Mouse (Mus musculus) hindbrain, embryonic 16.5 days (tissue): ENCODE results near the gene Gja4. TPM values are rescaled to one million over a fixed set of nuclear protein-coding genes. Genes with fewer than 3 reads are reported as not detected.

ENCODE experiments used
- ATAC-seq: fragments of 200-750 bp; cut with Nextera tagmentation; 2 replicates; pipeline ENCODE4 v1.8.0; 2017; ENCODE audit warnings: moderate TSS enrichment, moderate library complexity
- H3K27ac ChIP-seq: fragments of 300-500 bp; sonication (generic); 2 replicates; pipeline ENCODE4 v1.5.1; 2014; ENCODE audit warnings: low read depth, mild to moderate bottlenecking, control low read depth, low read length, moderate library complexity
- H3K27me3 ChIP-seq: fragments of 300-500 bp; sonication (generic); replicated peaks from 2 replicates; pipeline ENCODE4 v1.6.1; 2014; ENCODE audit warnings: low read length; ENCODE audit not compliant: control insufficient read depth, insufficient read depth
- H3K36me3 ChIP-seq: fragments of 300-500 bp; sonication (generic); 2 replicates; pipeline ENCODE4 v1.6.1; 2014; ENCODE audit warnings: mild to moderate bottlenecking, low read length, moderate library complexity, mixed read lengths; ENCODE audit not compliant: control insufficient read depth, insufficient read depth
- H3K4me1 ChIP-seq: fragments of 300-500 bp; sonication (generic); 2 replicates; pipeline ENCODE4 v1.6.1; 2014; ENCODE audit warnings: low read depth, low read length; ENCODE audit not compliant: control insufficient read depth, insufficient read depth
- H3K4me2 ChIP-seq: fragments of 300-500 bp; sonication (generic); 2 replicates; pipeline ENCODE4 v1.6.1; 2014; ENCODE audit warnings: mild to moderate bottlenecking, low read length, control low read depth, moderate library complexity
- H3K4me3 ChIP-seq: fragments of 300-500 bp; sonication (generic); 2 replicates; pipeline ENCODE4 v1.5.1; 2014; ENCODE audit warnings: mild to moderate bottlenecking, low read length, control low read depth, moderate library complexity
- H3K9ac ChIP-seq: fragments of 300-500 bp; sonication (generic); 2 replicates; pipeline ENCODE4 v1.6.1; 2014; ENCODE audit warnings: low read depth, mild to moderate bottlenecking, control low read depth, low read length, moderate library complexity
- H3K9me3 ChIP-seq: fragments of 300-500 bp; sonication (generic); 2 replicates; pipeline ENCODE4 v1.6.1; 2014; ENCODE audit warnings: mild to moderate bottlenecking, low read length, moderate library complexity; ENCODE audit not compliant: control insufficient read depth
- WGBS: fragments of 180-500 bp; shearing (Covaris S2); extraction: QIAGEN DNeasy Blood & Tissue Kit; methylation state at CpG from one replicate; pipeline ENCODE4 v1.1.7; 2014; 5-methylcytosine and 5-hydroxymethylcytosine counted together
- polyA plus RNA-seq: library from polyadenylated mRNA; unstranded; fragments of >200 nt; fragmentation: Nextera tagmentation; extraction: Ambion mirVana; gene quantifications from 2 replicates; pipeline ENCODE4 v1.2.1, GENCODE M21; 2015

Gene Gja4
- polyA plus RNA-seq, 1 experiment from 2014 or later, result 20.4 TPM

- 61% methylated on average over 9 of the region's 9 CpGs for WGBS
- H3K4me1 ChIP-seq, result no peaks in the 10 kb centered on the region
- H3K36me3 ChIP-seq, result no peaks in the 10 kb centered on the region
- no peak overlapping the region for H3K9ac ChIP-seq
- ATAC-seq, result no peak
- H3K27ac ChIP-seq, result no peak overlapping the region
- H3K9me3 ChIP-seq, result no peaks in the 10 kb centered on the region
- no peaks in the 10 kb centered on the region for H3K27me3 ChIP-seq
- no peak overlapping the region for H3K4me3 ChIP-seq
- H3K4me2 ChIP-seq, result no peak overlapping the region
Observed at GRCm38 (mm10) chr4:127278451-127279001, 35.3 kb downstream of the Gja4 start.

- Histone ChIP-seq H3K27me3 (no peaks in the 10 kb centered on the region), H3K9me3 (no peaks in the 10 kb centered on the region), H3K27ac (no peak overlapping the region), H3K4me1 (no peaks in the 10 kb centered on the region), H3K9ac (no peak overlapping the region), H3K4me2 (no peak overlapping the region), H3K36me3 (no peaks in the 10 kb centered on the region), H3K4me3 (no peak overlapping the region)
- no peak for ATAC-seq
- WGBS, result 32% methylated on average over 5 of the region's 5 CpGs
Observed at GRCm38 (mm10) chr4:127264183-127264554, 49.7 kb downstream of the Gja4 start.

GRCm38 (mm10) chr4:127263438-127264182, 50.2 kb downstream of the Gja4 start:
- no peak overlapping the region for H3K4me2 ChIP-seq
- no peak overlapping the region for H3K27ac ChIP-seq
- no peak for ATAC-seq
- no peaks in the 10 kb centered on the region for H3K36me3 ChIP-seq
- no peak overlapping the region for H3K4me3 ChIP-seq
- H3K9ac ChIP-seq, result no peak overlapping the region
- 59% methylated on average over 19 of the region's 19 CpGs for WGBS
- no peaks in the 10 kb centered on the region for H3K4me1 ChIP-seq
- H3K27me3 ChIP-seq, result no peaks in the 10 kb centered on the region
- no peaks in the 10 kb centered on the region for H3K9me3 ChIP-seq

DNA sequence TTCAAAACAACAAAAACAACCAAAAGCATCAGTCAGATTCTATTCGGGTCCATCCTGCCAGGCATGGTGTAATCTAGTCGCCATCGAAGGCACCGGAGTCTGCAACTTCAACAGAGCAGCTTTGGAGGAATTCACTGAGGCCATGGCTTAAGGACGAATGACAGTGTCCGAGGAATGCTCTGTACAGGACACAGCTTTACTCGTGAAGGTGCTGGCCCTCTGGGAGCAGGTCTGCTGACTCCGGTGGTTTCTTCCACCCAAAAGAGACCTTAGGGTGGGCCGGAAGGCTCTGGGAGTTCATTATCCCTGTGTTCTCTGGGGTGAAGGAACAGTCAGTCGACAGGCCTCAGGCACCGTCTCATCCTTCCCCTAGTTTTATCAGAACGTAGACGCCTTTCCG, 52.2 kb downstream of the Gja4 start:
- no peak overlapping the region for H3K4me3 ChIP-seq
- H3K9ac ChIP-seq, result no peak overlapping the region
- no peaks in the 10 kb centered on the region for H3K4me1 ChIP-seq
- no peaks in the 10 kb centered on the region for H3K9me3 ChIP-seq
- no peaks in the 10 kb centered on the region for H3K36me3 ChIP-seq
- no peak overlapping the region for H3K27ac ChIP-seq
- no peaks in the 10 kb centered on the region for H3K27me3 ChIP-seq
- 88% methylated on average over 14 of the region's 14 CpGs for WGBS
- no peak overlapping the region for H3K4me2 ChIP-seq
- ATAC-seq, result no peak

Other genes starting within 250 kb of the Gja4 start
- gene Zmym6, start 236.7 kb downstream of the Gja4 start, polyA plus RNA-seq, result 30.6 and 35.0 TPM in 2 replicates
- 16.9 and 17.5 TPM in 2 replicates for gene Tmem35b, start 190.3 kb downstream of the Gja4 start, polyA plus RNA-seq
- gene Dlgap3, start 144.8 kb downstream of the Gja4 start, polyA plus RNA-seq, result 21.0 and 22.3 TPM in 2 replicates
- 61.4 and 61.6 TPM in 2 replicates for gene Smim12, start 70.3 kb downstream of the Gja4 start, polyA plus RNA-seq
- 0.15 and 0.19 TPM in 2 replicates for gene Gjb3, start 16.8 kb upstream of the Gja4 start, polyA plus RNA-seq
- gene Gjb4, start 40.0 kb upstream of the Gja4 start, polyA plus RNA-seq, result 0.14 TPM in 1 of 2 replicates, not detected in the other
- 0.20 and 0.34 TPM in 2 replicates for gene Gjb5, start 44.1 kb upstream of the Gja4 start, polyA plus RNA-seq